Mouse (Mus musculus): Measurements from ENCODE around the gene Angptl8.

- TF ChIP-seq GATA1 (IDR thresholded peaks at IDR 0.05; ENCODE audit: borderline replicate concordance, low read length) = no peak
- no peak for TF ChIP-seq FLI1 (IDR thresholded peaks at IDR 0.05; ENCODE audit: low read length)
Measured at GRCm38 (mm10) chr9:21818125-21818524, 17.2 kb upstream of the Angptl8 start.

Data from megakaryocyte, embryonic 14.5 days (primary cell).